17 mouse cellular contexts compared by ENCODE assay signal in the genomic region with DNA sequence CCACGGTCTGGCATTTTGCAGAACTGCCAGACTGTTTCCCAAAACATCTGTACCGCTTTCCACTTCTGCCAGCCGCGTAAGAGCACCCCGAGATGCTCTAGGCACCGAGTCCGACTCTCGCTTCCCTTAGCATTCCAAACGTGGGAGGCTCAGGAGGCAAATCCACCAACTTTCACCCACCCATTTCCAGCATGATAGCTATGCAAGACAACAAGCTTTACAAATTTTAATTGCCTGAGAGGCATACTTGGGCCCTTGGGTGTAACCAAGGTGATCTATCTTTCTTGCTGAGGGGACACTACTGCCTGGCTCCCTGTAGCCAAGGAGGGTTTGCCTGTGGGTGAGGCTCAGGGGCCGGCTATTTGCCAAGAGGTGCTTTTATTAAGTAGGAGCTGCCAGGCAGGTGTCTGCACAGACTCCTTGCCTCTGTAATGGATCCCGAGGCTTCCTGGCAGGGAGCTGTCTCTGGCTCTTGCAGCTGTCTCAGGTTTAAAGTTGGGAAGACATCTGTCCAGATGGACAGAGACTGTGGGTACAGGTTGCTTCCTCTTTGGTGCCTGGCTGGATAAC. TPM values are rescaled to one million over a fixed set of nuclear protein-coding genes. Genes with fewer than 3 reads are reported as not detected.
DNase-seq lines count a peak whose midpoint lies in the region; ATAC-seq lines count a peak whose summit lies in the region.
"Had no signal": no experiment of that assay in that cellular context is flagged by ENCODE, and none has a peak within 500 bp of the region (broad histone marks: within the 10 kb centered on the region; RNA-seq: fewer than 3 reads in every experiment).

No protein-coding gene starts in this region.

- H3K27me3 ChIP-seq in embryonic facial prominence, embryonic 14.5 days (replicated peaks; ENCODE audit: control insufficient read depth, insufficient read depth, low read length): no peaks in the 10 kb centered on the region
- no peaks in the 10 kb centered on the region for H3K27me3 ChIP-seq in limb, embryonic 13.5 days
- H3K27me3 ChIP-seq in neural tube, embryonic 15.5 days (replicated peaks): peaks cover 2% of the 10 kb centered on the region; the same call in 1 of the 2 replicates
- H3K27me3 ChIP-seq: CH12.LX had no signal

- 0 out of 2 replicates have a peak, but pooled peaks have one; percentile 5 for ATAC-seq in embryonic facial prominence, embryonic 14.5 days (ENCODE audit: low read depth)
- ATAC-seq in limb, embryonic 13.5 days (ENCODE audit: low FRiP score, low read depth): no peak
- no peak for ATAC-seq in neural tube, embryonic 15.5 days (ENCODE audit: low FRiP score)
- ATAC-seq in megakaryocyte-erythroid progenitor cell, adult 5-6 weeks (replicated peaks; ENCODE audit: low FRiP score, low TSS enrichment, poor library complexity, severe bottlenecking): no peak

- DNase-seq in layer of hippocampus, adult 9-11 months: peak; percentile 5
- DNase-seq in layer of hippocampus, postnatal 25 days (ENCODE audit: extremely low spot score in 1 of 2, low spot score in 1 of 2): no peak
- DNase-seq in embryonic facial prominence, embryonic 14.5 days (ENCODE audit: low spot score): peak; percentile 44
- no peak for DNase-seq in urinary bladder, postnatal 4 days (ENCODE audit: low spot score in 2 of 2)
- DNase-seq: cerebellum, adult 11-12 months; kidney, adult 18-20 months had no signal

- no peak overlapping the region for H3K27ac ChIP-seq in embryonic facial prominence, embryonic 14.5 days (replicated peaks; ENCODE audit: low read depth, low read length)
- no peak overlapping the region for H3K27ac ChIP-seq in limb, embryonic 13.5 days
- no peak overlapping the region for H3K27ac ChIP-seq in neural tube, embryonic 15.5 days (replicated peaks)
- H3K27ac ChIP-seq: forebrain, embryonic 10.5 days; layer of hippocampus, adult 2 months had no signal

- no peak overlapping the region for H3K9ac ChIP-seq in embryonic facial prominence, embryonic 14.5 days (ENCODE audit: low read depth, low read length)
- no peak overlapping the region for H3K9ac ChIP-seq in limb, embryonic 13.5 days
- no peak overlapping the region for H3K9ac ChIP-seq in neural tube, embryonic 15.5 days (replicated peaks)

- 52% methylated on average over 11 of the region's 11 CpGs for WGBS in embryonic facial prominence, embryonic 14.5 days
- 71% methylated on average over 11 of the region's 11 CpGs for WGBS in limb, embryonic 13.5 days
- 55% methylated on average over 11 of the region's 11 CpGs for WGBS in neural tube, embryonic 15.5 days

- no peaks in the 10 kb centered on the region for H3K36me3 ChIP-seq in embryonic facial prominence, embryonic 14.5 days (ENCODE audit: control insufficient read depth, insufficient read depth, low read length)
- no peaks in the 10 kb centered on the region for H3K36me3 ChIP-seq in limb, embryonic 13.5 days
- no peaks in the 10 kb centered on the region for H3K36me3 ChIP-seq in neural tube, embryonic 15.5 days
- H3K36me3 ChIP-seq: forebrain, embryonic 10.5 days had no signal

- H3K4me3 ChIP-seq in embryonic facial prominence, embryonic 14.5 days (ENCODE audit: low read depth, low read length): no peak overlapping the region
- H3K4me3 ChIP-seq in limb, embryonic 13.5 days: no peak overlapping the region
- no peak overlapping the region for H3K4me3 ChIP-seq in neural tube, embryonic 15.5 days (replicated peaks)
- H3K4me3 ChIP-seq: forebrain, embryonic 10.5 days; layer of hippocampus, adult 2 months; myocyte had no signal

- 0 out of 2 replicates have a peak overlapping the region, but pooled peaks have one; percentile 6 for H3K4me2 ChIP-seq in embryonic facial prominence, embryonic 14.5 days (ENCODE audit: low read depth, low read length)
- H3K4me2 ChIP-seq in limb, embryonic 13.5 days (replicated peaks): peak overlapping the region; percentile 35
- H3K4me2 ChIP-seq in neural tube, embryonic 15.5 days: peak overlapping the region; percentile 28

- H3K9me3 ChIP-seq in embryonic facial prominence, embryonic 14.5 days (ENCODE audit: control insufficient read depth, low read length): no peaks in the 10 kb centered on the region
- H3K9me3 ChIP-seq in limb, embryonic 13.5 days: no peaks in the 10 kb centered on the region
- H3K9me3 ChIP-seq in neural tube, embryonic 15.5 days (replicated peaks): no peaks in the 10 kb centered on the region

- 0 out of 2 replicates have a peak, but pooled peaks cover 3% of the 10 kb centered on the region for H3K4me1 ChIP-seq in embryonic facial prominence, embryonic 14.5 days (ENCODE audit: control insufficient read depth, insufficient read depth, low read length)
- H3K4me1 ChIP-seq in limb, embryonic 13.5 days: peaks cover 15% of the 10 kb centered on the region
- peaks cover 23% of the 10 kb centered on the region for H3K4me1 ChIP-seq in neural tube, embryonic 15.5 days

RNA-seq across cellular contexts. Expression of a gene that starts 2.8 kb away (rescaled TPM):
- not detected for total RNA-seq in layer of hippocampus, postnatal 25 days (2021)
- polyA plus RNA-seq in embryonic facial prominence, embryonic 14.5 days (2014; fragmentation: Nextera tagmentation; extraction: Ambion mirVana): 0.07 and 0.16 TPM in 2 replicates
- not detected in 2 replicates for polyA plus RNA-seq in limb, embryonic 13.5 days (2015; fragmentation: Nextera tagmentation; extraction: Ambion mirVana)
- 0.08 and 0.28 TPM in 2 replicates for polyA plus RNA-seq in neural tube, embryonic 15.5 days (2015; fragmentation: Nextera tagmentation; extraction: Ambion mirVana)
- total RNA-seq in megakaryocyte-erythroid progenitor cell, adult 5-6 weeks (2014; fragmentation: Nextera tagmentation): not detected in 2 replicates
- total RNA-seq in megakaryocyte-erythroid progenitor cell, adult 5-6 weeks (2017): not detected in 2 replicates
- total RNA-seq: CH12.LX; gastrocnemius, adult 8-10 months; layer of hippocampus, adult 2 months; left cerebral cortex, postnatal 25 days had no signal
- polyA plus RNA-seq: forebrain, embryonic 10.5 days; heart, embryonic 14.5 days; myocyte; spleen, adult 2 months had no signal

RNA-seq across cellular contexts. Expression of a gene that starts 44.6 kb away (rescaled TPM):
- 10 to 100 TPM; 59.4 to 62.3 TPM for total RNA-seq in layer of hippocampus, postnatal 25 days (2021)
- polyA plus RNA-seq in embryonic facial prominence, embryonic 14.5 days (2014; fragmentation: Nextera tagmentation; extraction: Ambion mirVana): 115 and 117 TPM in 2 replicates
- 138 and 148 TPM in 2 replicates for polyA plus RNA-seq in limb, embryonic 13.5 days (2015; fragmentation: Nextera tagmentation; extraction: Ambion mirVana)
- polyA plus RNA-seq in neural tube, embryonic 15.5 days (2015; fragmentation: Nextera tagmentation; extraction: Ambion mirVana): 95.3 and 98.9 TPM in 2 replicates
- total RNA-seq in megakaryocyte-erythroid progenitor cell, adult 5-6 weeks (2014; fragmentation: Nextera tagmentation): 2.4 and 6.1 TPM in 2 replicates
- total RNA-seq in megakaryocyte-erythroid progenitor cell, adult 5-6 weeks (2017): 7.2 and 16.2 TPM in 2 replicates

Comparison
In these comparisons a context has a peak if more than half of its experiments do, and no peak if none do; other contexts are left out.
1. DNase-seq: peak in layer of hippocampus, adult 9-11 months (single experiment) and embryonic facial prominence, embryonic 14.5 days (single experiment); none in layer of hippocampus, postnatal 25 days (0 of 2) and urinary bladder, postnatal 4 days (0 of 2).
2. Peak in every context shown above with its lines, with median percentiles within 50 percentile points of each other: H3K4me2 ChIP-seq.